Mouse (Mus musculus): ENCODE measurements around the gene Plcb4. TPM values are rescaled to one million over a fixed set of nuclear protein-coding genes. Genes with fewer than 3 reads are reported as not detected.
A peak's percentile ranks its signal among the peaks of the same experiment; 100 is the strongest.

Gene Plcb4
- polyA plus RNA-seq, 1 experiment from 2014 or later, result 16.7 TPM

DNA sequence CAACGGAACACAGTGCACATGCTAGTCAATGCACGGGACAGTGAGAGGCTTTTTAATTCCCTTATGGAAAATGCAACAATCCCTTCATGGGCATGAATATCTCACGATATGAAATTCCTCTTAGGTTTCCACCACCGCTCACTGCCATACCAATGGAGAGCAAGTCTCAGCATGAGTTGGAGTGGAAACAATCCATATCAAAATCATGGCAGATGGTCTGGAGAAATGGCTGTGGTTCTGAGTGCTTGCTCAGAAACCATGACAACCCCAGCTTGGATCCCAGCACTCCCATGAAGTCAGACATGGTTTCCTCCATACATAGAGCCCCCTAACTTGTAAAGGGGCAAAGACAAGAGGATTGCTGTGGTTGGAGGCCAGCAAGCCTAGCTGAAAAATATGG, 389.7 kb downstream of the Plcb4 start:
- Histone ChIP-seq H3K9me3 (ENCODE audit: control insufficient read depth, low read length) (no peaks in the 10 kb centered on the region), H3K9ac (ENCODE audit: low read length) (no peak overlapping the region), H3K27me3 (ENCODE audit: control insufficient read depth, insufficient read depth, low read length) (0 out of 2 replicates have a peak, but pooled peaks cover 2% of the 10 kb centered on the region), H3K4me1 (ENCODE audit: control insufficient read depth, insufficient read depth, low read length) (peaks cover 4% of the 10 kb centered on the region; the same call in 1 of the 2 replicates), H3K36me3 (ENCODE audit: control insufficient read depth, insufficient read depth, low read length) (no peaks in the 10 kb centered on the region), H3K4me3 (ENCODE audit: low read depth, low read length) (no peak overlapping the region), H3K4me2 (ENCODE audit: low read depth) (no peak overlapping the region), H3K27ac (ENCODE audit: low read depth, low read length) (no peak overlapping the region)
- 95% methylated on average over 4 of the region's 4 CpGs for WGBS
- DNase-seq (ENCODE audit: low spot score) (no peak), ATAC-seq (ENCODE audit: insufficient read depth, low FRiP score, low TSS enrichment) (no peak)

DNA sequence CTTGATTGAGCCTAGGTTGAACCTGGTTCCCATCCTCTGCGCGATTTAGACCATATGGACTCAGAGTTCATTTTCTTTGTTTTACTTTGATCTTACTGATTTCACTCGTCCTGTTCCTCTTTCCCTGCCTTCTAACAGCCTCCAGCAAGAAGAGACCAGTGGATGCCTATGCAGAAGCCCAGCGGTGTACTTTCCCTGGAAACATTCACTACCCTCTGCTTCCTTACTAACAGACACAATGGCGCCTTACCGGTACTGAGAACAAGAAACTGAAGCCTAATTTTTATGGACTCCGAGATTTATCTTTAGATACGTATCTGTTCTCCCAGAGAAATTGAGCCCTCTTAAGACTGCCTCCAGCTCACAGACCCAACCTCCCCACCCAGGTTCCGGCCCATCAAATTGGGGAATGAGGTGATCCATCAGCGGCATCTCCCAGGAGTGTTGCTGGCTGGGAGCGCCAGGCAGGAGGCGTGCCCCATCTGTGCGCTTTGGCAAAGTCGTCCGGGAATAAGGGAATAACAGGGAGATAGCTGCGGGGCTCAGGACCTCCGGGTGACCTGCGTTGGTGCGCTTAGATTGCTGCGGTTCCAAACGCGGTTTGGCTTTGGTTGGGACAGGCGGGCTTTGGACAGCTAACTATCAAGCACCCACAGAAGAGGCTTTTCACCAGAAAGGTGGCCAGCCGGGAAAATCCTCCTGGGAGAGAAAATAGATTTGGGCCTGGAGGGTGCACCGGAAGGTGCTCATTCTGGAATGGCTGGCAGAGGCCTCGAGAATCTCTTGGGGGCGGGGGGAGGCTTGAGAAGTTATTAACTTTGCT, 392.2 kb downstream of the Plcb4 start:
- ATAC-seq (ENCODE audit: insufficient read depth, low FRiP score, low TSS enrichment) (peak; percentile 70), DNase-seq (ENCODE audit: low spot score) (peak; percentile 74)
- WGBS, result 12% methylated on average over 27 of the region's 27 CpGs
- H3K9me3 ChIP-seq (ENCODE audit: control insufficient read depth, low read length), result no peaks in the 10 kb centered on the region
- H3K4me1 ChIP-seq (ENCODE audit: control insufficient read depth, insufficient read depth, low read length), result peaks cover 4% of the 10 kb centered on the region; the same call in 1 of the 2 replicates
- peak overlapping the region; percentile 48; the same call in 1 of the 2 replicates for H3K9ac ChIP-seq (ENCODE audit: low read length)
- peak overlapping the region; percentile 82 for H3K27ac ChIP-seq (ENCODE audit: low read depth, low read length)
- H3K27me3 ChIP-seq (ENCODE audit: control insufficient read depth, insufficient read depth, low read length), result 0 out of 2 replicates have a peak, but pooled peaks cover 2% of the 10 kb centered on the region
- H3K4me2 ChIP-seq (ENCODE audit: low read depth), result peak overlapping the region; percentile 46
- no peaks in the 10 kb centered on the region for H3K36me3 ChIP-seq (ENCODE audit: control insufficient read depth, insufficient read depth, low read length)
- peak overlapping the region; percentile 19; the same call in 1 of the 2 replicates for H3K4me3 ChIP-seq (ENCODE audit: low read depth, low read length)

DNA sequence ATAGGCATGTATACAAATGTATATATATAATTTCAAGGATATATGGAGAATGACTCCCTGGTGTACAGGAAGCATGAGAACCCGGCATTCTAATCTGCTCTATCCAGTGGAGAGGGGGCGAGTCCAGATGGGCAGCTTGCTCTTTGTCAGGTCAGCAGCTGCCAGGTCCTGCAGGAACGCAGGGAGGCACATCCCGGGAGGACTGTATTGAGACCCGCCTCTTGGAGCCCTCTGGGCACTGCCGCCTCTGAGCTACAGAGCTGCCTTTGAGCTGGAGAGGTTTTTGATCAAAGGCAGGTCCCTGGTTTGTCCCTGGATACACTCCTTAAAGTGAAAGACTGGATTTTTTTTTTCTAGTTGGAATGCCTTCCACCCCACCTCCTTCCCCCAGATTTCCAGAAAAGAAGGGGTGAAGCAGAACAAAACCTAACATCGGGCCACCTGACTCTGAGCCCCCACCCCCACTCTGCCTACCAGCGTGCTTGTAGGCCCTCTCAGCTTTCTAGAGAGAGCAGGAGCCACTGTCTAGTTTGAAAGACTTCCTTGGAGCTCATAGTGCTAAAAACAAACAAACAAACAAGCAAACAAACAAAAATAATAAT, 393.0 kb downstream of the Plcb4 start, which contains the start of gene Lamp5:
Gene Lamp5 (plus strand): TSS at position 552 of the 602 bp plus-strand sequence.
- 5% methylated on average over 8 of the region's 8 CpGs for WGBS
- H3K27ac ChIP-seq (ENCODE audit: low read depth, low read length), result peak within 1 kb of the TSS; percentile 82
- peak; percentile 54 for DNase-seq (ENCODE audit: low spot score)

DNA sequence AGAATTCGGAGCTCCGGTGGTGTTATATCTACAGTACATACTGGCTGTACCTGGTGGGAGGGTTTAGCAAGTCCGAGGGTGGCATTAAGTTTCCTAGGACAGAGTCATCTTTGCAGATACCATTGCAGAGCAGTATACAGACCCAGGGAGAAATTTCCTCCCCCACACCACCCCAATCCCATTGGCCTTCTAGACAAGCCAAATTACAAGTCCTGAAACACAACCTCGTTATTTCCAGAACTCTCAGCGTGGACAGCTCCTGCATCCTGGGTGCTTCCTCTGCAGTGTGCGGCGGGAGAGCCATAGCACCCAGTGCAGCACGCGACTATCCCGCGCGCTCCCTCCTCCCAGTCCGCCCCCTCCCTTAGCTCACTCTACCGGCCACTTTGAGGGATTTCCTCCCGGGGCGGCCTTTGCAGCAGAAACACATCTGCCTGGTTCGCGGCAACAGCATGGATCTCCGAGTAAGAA, 399.1 kb downstream of the Plcb4 start:
- DNase-seq (ENCODE audit: low spot score) (peak; percentile 60), ATAC-seq (ENCODE audit: insufficient read depth, low FRiP score, low TSS enrichment) (peak; percentile 49)
- Histone ChIP-seq H3K27me3 (ENCODE audit: control insufficient read depth, insufficient read depth, low read length) (peaks cover 27% of the 10 kb centered on the region), H3K27ac (ENCODE audit: low read depth, low read length) (peak overlapping the region; percentile 58), H3K4me1 (ENCODE audit: control insufficient read depth, insufficient read depth, low read length) (0 out of 2 replicates have a peak, but pooled peaks cover 11% of the 10 kb centered on the region), H3K9ac (ENCODE audit: low read length) (peak overlapping the region; percentile 63), H3K4me3 (ENCODE audit: low read depth, low read length) (peak overlapping the region; percentile 38), H3K9me3 (ENCODE audit: control insufficient read depth, low read length) (no peaks in the 10 kb centered on the region), H3K36me3 (ENCODE audit: control insufficient read depth, insufficient read depth, low read length) (no peaks in the 10 kb centered on the region), H3K4me2 (ENCODE audit: low read depth) (peak overlapping the region; percentile 45)
- WGBS, result 3% methylated on average over 19 of the region's 19 CpGs

More for the DNA sequence above, 393.0 kb downstream of the Plcb4 start, which contains the start of gene Lamp5:
- Histone ChIP-seq H3K4me1 (ENCODE audit: control insufficient read depth, insufficient read depth, low read length) (peaks cover 4% of the 10 kb centered on the region; the same call in 1 of the 2 replicates), H3K9ac (ENCODE audit: low read length) (peak within 1 kb of the TSS; percentile 48), H3K36me3 (ENCODE audit: control insufficient read depth, insufficient read depth, low read length) (no peaks in the 10 kb centered on the region), H3K27me3 (ENCODE audit: control insufficient read depth, insufficient read depth, low read length) (0 out of 2 replicates have a peak, but pooled peaks cover 2% of the 10 kb centered on the region), H3K4me3 (ENCODE audit: low read depth, low read length) (peak within 1 kb of the TSS; percentile 19), H3K4me2 (ENCODE audit: low read depth) (peak within 1 kb of the TSS; percentile 46), H3K9me3 (ENCODE audit: control insufficient read depth, low read length) (no peaks in the 10 kb centered on the region)
- peak; percentile 79 for ATAC-seq (ENCODE audit: insufficient read depth, low FRiP score, low TSS enrichment)

DNA sequence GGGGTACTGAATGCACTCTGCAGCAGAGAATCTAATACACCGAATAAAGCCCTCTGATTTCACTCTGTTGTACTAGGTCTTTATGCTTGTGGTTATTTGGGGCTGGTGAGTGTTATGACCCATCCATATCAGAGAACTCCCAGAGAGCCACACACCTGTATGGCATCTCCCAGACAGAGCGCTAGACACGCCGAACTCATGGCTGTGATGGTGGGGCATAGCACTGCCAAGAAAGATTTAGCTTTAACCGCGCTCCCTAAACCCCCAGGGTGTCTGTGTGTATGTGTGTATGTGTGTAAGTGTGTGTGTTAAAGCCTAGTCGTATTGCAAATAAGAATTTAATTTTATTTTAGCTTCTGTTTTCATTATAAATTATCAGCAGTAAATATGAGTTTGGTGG, 399.6 kb downstream of the Plcb4 start:
- peak overlapping the region; percentile 63 for H3K9ac ChIP-seq (ENCODE audit: low read length)
- H3K4me3 ChIP-seq (ENCODE audit: low read depth, low read length), result peak overlapping the region; percentile 38
- 5% methylated on average over 7 of the region's 7 CpGs for WGBS
- ATAC-seq (ENCODE audit: insufficient read depth, low FRiP score, low TSS enrichment) (peak; percentile 20; the same call in 1 of the 2 replicates), DNase-seq (ENCODE audit: low spot score) (no peak)
- H3K36me3 ChIP-seq (ENCODE audit: control insufficient read depth, insufficient read depth, low read length), result no peaks in the 10 kb centered on the region
- H3K27ac ChIP-seq (ENCODE audit: low read depth, low read length), result peak overlapping the region; percentile 62
- H3K9me3 ChIP-seq (ENCODE audit: control insufficient read depth, low read length), result no peaks in the 10 kb centered on the region
- H3K4me2 ChIP-seq (ENCODE audit: low read depth), result peak overlapping the region; percentile 45
- 0 out of 2 replicates have a peak, but pooled peaks cover 11% of the 10 kb centered on the region for H3K4me1 ChIP-seq (ENCODE audit: control insufficient read depth, insufficient read depth, low read length)
- peaks cover 27% of the 10 kb centered on the region for H3K27me3 ChIP-seq (ENCODE audit: control insufficient read depth, insufficient read depth, low read length)

DNA sequence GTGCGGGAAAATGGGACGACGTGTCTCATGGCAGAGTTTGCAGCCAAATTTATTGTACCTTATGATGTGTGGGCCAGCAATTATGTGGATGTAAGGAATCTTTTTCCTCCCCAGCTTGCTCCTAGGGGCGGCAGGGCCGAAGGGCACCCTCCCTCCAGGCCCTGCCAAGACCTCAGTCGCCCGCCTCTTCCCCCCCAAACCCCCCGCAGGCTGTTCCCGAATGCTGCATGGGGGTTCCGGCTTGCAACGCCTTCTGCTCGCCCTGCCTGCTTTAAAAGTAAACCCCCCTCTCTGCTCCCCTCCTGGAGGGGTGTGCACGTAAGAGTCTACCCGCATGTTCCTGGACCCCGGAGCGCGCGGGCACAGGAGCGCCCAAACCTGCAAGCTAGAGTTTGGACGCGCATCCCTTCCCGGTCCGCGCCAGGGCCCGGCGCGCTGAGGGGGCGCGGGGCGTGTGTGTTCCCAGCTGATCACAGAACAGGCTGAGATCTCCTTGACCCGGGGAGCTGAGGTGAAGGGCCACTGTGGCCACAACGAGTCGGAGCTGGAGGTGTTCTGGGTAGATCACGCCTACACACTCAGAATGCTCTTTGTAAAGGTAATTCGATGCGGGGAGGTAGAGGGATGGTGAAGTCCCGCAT, 400.3 kb downstream of the Plcb4 start:
- 2% methylated on average over 37 of the region's 37 CpGs for WGBS
- peak overlapping the region; percentile 63 for H3K9ac ChIP-seq (ENCODE audit: low read length)
- peak overlapping the region; percentile 38 for H3K4me3 ChIP-seq (ENCODE audit: low read depth, low read length)

More for the DNA sequence above, 400.3 kb downstream of the Plcb4 start:
- peak; percentile 29 for DNase-seq (ENCODE audit: low spot score)
- no peaks in the 10 kb centered on the region for H3K9me3 ChIP-seq (ENCODE audit: control insufficient read depth, low read length)
- peak overlapping the region; percentile 62 for H3K27ac ChIP-seq (ENCODE audit: low read depth, low read length)
- H3K4me2 ChIP-seq (ENCODE audit: low read depth), result peak overlapping the region; percentile 45
- no peaks in the 10 kb centered on the region for H3K36me3 ChIP-seq (ENCODE audit: control insufficient read depth, insufficient read depth, low read length)
- 0 out of 2 replicates have a peak, but pooled peaks cover 11% of the 10 kb centered on the region for H3K4me1 ChIP-seq (ENCODE audit: control insufficient read depth, insufficient read depth, low read length)
- H3K27me3 ChIP-seq (ENCODE audit: control insufficient read depth, insufficient read depth, low read length), result peaks cover 27% of the 10 kb centered on the region
- ATAC-seq (ENCODE audit: insufficient read depth, low FRiP score, low TSS enrichment), result no peak

Measured in neural tube, embryonic 11.5 days (tissue).